Mouse (Mus musculus) lung, embryonic 15.5 days (tissue): ENCODE results near the gene 2310022A10Rik. TPM values are rescaled to one million over a fixed set of nuclear protein-coding genes. Genes with fewer than 3 reads are reported as not detected.

Experiments used
- ATAC-seq: fragments of 200-750 bp; cut with Nextera tagmentation; 2 replicates; pipeline ENCODE4 v1.8.0; 2017; ENCODE audit warnings: moderate number of reproducible peaks, borderline replicate concordance; ENCODE audit not compliant: low FRiP score, low TSS enrichment; ENCODE audit errors: extremely low read depth
- H3K27ac ChIP-seq: fragments of 300-500 bp; sonication (generic); 2 replicates; pipeline ENCODE4 v1.5.1; 2015; ENCODE audit warnings: moderate library complexity, mild to moderate bottlenecking, inconsistent platforms
- H3K27me3 ChIP-seq: fragments of 300-500 bp; sonication (generic); 2 replicates; pipeline ENCODE4 v1.6.1; 2015; ENCODE audit warnings: inconsistent platforms
- H3K36me3 ChIP-seq: fragments of 300-500 bp; sonication (generic); 2 replicates; pipeline ENCODE4 v1.6.1; 2015; ENCODE audit warnings: inconsistent platforms
- H3K4me1 ChIP-seq: fragments of 300-500 bp; sonication (generic); 2 replicates; pipeline ENCODE4 v1.6.1; 2015; ENCODE audit warnings: inconsistent platforms
- H3K4me2 ChIP-seq: fragments of 300-500 bp; sonication (generic); 2 replicates; pipeline ENCODE4 v1.6.1; 2015; ENCODE audit warnings: inconsistent platforms, mild to moderate bottlenecking, moderate library complexity
- H3K4me3 ChIP-seq: fragments of 300-500 bp; sonication (generic); 2 replicates; pipeline ENCODE4 v1.5.1; 2015; ENCODE audit warnings: mild to moderate bottlenecking, inconsistent platforms
- H3K9ac ChIP-seq: fragments of 300-500 bp; sonication (generic); 2 replicates; pipeline ENCODE4 v1.6.1; 2015; ENCODE audit warnings: inconsistent platforms
- H3K9me3 ChIP-seq: fragments of 300-500 bp; sonication (generic); 2 replicates; pipeline ENCODE4 v1.6.1; 2016; ENCODE audit warnings: inconsistent platforms
- WGBS: fragments of 180-500 bp; shearing (Covaris S2); methylation state at CpG from one replicate; pipeline ENCODE4 v1.1.7; 2015; 5-methylcytosine and 5-hydroxymethylcytosine counted together
- polyA plus RNA-seq: library from polyadenylated mRNA; unstranded; fragments of >200 nt; fragmentation: Nextera tagmentation; extraction: Ambion mirVana; gene quantifications from 2 replicates; pipeline ENCODE4 v1.2.1, GENCODE M21; 2015

2310022A10Rik gene
- polyA plus RNA-seq, 1 experiment from 2014 or later, result 24.0 TPM

- H3K4me2 ChIP-seq, result no peak overlapping the region
- H3K4me1 ChIP-seq, result peaks cover 47% of the 10 kb centered on the region
- H3K27ac ChIP-seq, result no peak overlapping the region
These were observed 54.5 kb downstream of the 2310022A10Rik start for GRCm38 (mm10) chr7:27607580-27607979.

DNA sequence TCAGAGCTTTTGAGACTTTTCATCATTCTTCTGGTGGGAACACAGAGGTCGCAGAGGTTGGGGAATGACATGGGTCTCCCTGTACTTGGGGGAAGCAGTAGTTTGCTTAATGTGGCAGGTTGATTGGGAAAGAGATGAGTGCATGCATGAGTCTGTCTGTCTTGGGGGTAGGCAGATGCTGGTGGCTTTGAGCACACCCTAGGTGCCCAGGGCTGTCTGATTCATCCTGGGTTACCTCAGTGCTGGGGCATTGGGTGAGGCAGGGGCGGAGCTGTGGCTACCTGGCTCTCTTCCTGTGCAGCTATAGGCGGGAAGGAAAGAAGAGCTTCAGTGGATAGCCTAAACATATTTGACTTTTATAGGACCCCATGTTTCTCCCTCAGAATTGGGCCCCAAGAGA, 55.1 kb downstream of the 2310022A10Rik start:
- Histone ChIP-seq H3K9ac (no peak overlapping the region), H3K4me2 (no peak overlapping the region), H3K36me3 (peaks cover 21% of the 10 kb centered on the region), H3K9me3 (no peaks in the 10 kb centered on the region), H3K4me1 (peaks cover 42% of the 10 kb centered on the region), H3K27me3 (no peaks in the 10 kb centered on the region), H3K27ac (no peak overlapping the region), H3K4me3 (no peak overlapping the region)
- ATAC-seq, result no peak
- WGBS, result 87% methylated on average over 3 of the region's 3 CpGs

More at GRCm38 (mm10) chr7:27607580-27607979, 54.5 kb downstream of the 2310022A10Rik start:
- Histone ChIP-seq H3K36me3 (peaks cover 21% of the 10 kb centered on the region), H3K9me3 (no peaks in the 10 kb centered on the region), H3K4me3 (no peak overlapping the region), H3K9ac (no peak overlapping the region), H3K27me3 (no peaks in the 10 kb centered on the region)
- whole genome bisulfite sequencing, result 59% methylated on average over 5 of the region's 5 CpGs
- no peak for ATAC-seq

- WGBS, result 95% methylated on average over 4 of the region's 4 CpGs
These were observed 56.3 kb downstream of the 2310022A10Rik start for GRCm38 (mm10) chr7:27609285-27609684.

DNA sequence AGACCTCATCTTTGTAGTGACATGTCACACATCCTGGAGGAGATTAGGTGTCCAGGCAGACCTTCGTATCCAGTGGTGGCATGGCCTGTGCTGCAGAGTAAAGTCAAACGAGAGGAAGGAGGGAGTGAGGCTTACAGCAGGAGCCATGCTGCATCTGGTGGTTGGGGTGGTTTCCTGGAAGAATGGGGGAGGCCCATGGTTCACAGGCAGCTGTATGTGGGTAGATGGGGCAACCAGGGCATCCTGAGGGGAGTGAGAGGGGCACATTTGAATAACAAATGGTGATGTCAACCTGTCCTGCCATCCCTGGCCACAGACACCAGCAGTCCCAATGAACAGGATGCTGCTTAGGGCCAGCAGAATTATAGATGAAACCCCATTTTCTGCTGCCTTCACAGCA, 56.7 kb downstream of the 2310022A10Rik start:
- Histone ChIP-seq H3K27me3 (no peaks in the 10 kb centered on the region), H3K36me3 (peaks cover 21% of the 10 kb centered on the region), H3K4me1 (peaks cover 29% of the 10 kb centered on the region), H3K9me3 (no peaks in the 10 kb centered on the region), H3K4me2 (no peak overlapping the region), H3K4me3 (no peak overlapping the region), H3K27ac (no peak overlapping the region), H3K9ac (no peak overlapping the region)
- no peak for ATAC-seq
- whole genome bisulfite sequencing, result 80% methylated on average over 2 of the region's 2 CpGs

More at GRCm38 (mm10) chr7:27609285-27609684, 56.3 kb downstream of the 2310022A10Rik start:
- peaks cover 34% of the 10 kb centered on the region for H3K4me1 ChIP-seq
- ATAC-seq, result no peak
- no peak overlapping the region for H3K4me3 ChIP-seq
- no peak overlapping the region for H3K4me2 ChIP-seq
- peaks cover 21% of the 10 kb centered on the region for H3K36me3 ChIP-seq
- no peaks in the 10 kb centered on the region for H3K27me3 ChIP-seq
- no peak overlapping the region for H3K27ac ChIP-seq
- H3K9me3 ChIP-seq, result no peaks in the 10 kb centered on the region
- no peak overlapping the region for H3K9ac ChIP-seq

- Histone ChIP-seq H3K9ac (no peak overlapping the region), H3K27me3 (no peaks in the 10 kb centered on the region), H3K27ac (no peak overlapping the region), H3K4me3 (no peak overlapping the region), H3K4me1 (peaks cover 24% of the 10 kb centered on the region), H3K9me3 (no peaks in the 10 kb centered on the region), H3K4me2 (no peak overlapping the region), H3K36me3 (peaks cover 21% of the 10 kb centered on the region)
- no peak for ATAC-seq
- 92% methylated on average over 3 of the region's 3 CpGs for WGBS
These were observed 57.3 kb downstream of the 2310022A10Rik start for GRCm38 (mm10) chr7:27610370-27610769.

- ATAC-seq, result no peak
- 89% methylated on average over 5 of the region's 5 CpGs for WGBS
- H3K27me3 ChIP-seq, result no peaks in the 10 kb centered on the region
- no peak overlapping the region for H3K4me3 ChIP-seq
- no peak overlapping the region for H3K9ac ChIP-seq
- peaks cover 19% of the 10 kb centered on the region for H3K4me1 ChIP-seq
- peaks cover 23% of the 10 kb centered on the region for H3K36me3 ChIP-seq
- H3K9me3 ChIP-seq, result no peaks in the 10 kb centered on the region
- no peak overlapping the region for H3K4me2 ChIP-seq
- H3K27ac ChIP-seq, result no peak overlapping the region
These were observed 57.8 kb downstream of the 2310022A10Rik start for GRCm38 (mm10) chr7:27610871-27611270.

DNA sequence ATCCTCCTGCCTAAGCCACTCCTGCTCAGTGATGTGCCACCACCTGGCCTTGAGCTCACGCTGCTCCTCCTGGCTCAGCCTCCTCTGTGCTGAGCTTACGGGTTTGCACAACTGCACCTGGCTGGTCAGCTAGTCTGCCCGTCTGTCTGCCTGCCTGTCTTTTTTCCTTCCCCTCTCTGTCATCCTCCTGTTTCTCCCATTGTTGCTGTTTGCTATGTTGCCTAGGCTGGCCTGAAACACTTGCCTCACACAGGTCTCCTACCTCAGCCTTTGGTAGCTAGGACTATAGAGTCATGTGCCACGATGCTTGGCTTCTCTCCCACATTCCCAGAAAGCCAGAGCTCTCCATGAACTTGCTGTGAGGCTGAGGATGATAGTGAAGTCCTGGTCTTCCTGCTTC, 59.9 kb downstream of the 2310022A10Rik start:
- 76% methylated on average over 4 of the region's 4 CpGs for WGBS
- no peak for ATAC-seq
- no peaks in the 10 kb centered on the region for H3K4me1 ChIP-seq
- no peak overlapping the region for H3K4me3 ChIP-seq
- no peak overlapping the region for H3K4me2 ChIP-seq
- H3K36me3 ChIP-seq, result peaks cover 44% of the 10 kb centered on the region
- H3K27ac ChIP-seq, result no peak overlapping the region
- no peaks in the 10 kb centered on the region for H3K27me3 ChIP-seq
- no peak overlapping the region for H3K9ac ChIP-seq
- H3K9me3 ChIP-seq, result no peaks in the 10 kb centered on the region

DNA sequence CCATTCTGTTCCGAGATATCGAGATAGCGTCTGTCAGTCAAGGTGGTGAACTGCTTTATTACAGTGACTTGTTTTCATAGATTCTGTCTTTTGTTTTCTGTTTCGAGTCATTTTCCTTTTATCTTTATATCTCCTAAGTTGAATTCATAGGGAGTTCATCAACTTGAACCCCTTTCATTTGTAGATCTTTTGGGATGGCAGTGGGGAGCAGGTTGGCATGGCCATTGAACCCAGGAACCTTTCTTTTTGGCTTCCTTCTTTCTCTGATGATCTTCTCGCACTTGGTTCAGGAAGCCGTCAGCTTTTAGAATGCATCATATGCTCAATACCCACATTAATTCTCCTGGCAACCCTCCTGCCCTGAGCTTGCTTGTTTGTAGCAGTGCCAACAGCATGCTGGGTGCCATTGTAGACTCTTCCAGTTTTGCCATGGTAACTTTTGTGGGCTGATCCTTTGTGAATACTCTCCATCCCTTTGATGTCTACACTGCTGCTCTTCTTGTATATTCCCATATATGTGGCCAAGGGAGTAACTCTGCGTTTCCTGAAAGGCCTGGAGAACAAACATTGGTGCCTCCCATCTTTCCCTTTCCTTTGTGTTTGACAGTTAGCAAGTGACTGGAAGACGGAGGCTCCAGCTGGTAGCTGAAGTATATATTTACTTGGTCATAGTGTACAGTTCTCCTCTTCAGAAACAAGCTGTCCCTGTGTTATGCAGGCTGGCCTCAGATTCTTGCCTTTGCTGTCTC, 60.9 kb downstream of the 2310022A10Rik start:
- ATAC-seq, result no peak

DNA sequence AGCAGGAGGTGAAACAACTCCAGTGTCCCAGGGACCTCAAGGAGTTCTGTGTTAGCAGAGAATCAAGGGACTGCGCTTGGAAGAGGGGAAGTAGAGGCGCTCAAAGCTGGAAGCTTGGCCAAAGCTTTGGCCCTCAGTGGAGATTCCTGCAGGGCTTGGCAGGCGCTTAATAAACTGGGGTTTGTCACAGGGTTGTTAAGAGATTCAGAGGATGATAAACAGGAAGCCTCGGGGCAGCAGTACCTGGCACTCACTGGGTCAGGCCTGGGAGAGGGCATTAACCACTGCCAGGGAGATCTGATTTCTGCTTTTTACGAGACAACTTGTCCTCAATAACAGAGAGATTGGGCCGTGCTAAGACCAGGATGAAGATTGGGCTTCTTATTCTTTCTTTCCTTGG, 68.0 kb downstream of the 2310022A10Rik start:
- no peak overlapping the region for H3K9ac ChIP-seq
- 79% methylated on average over 6 of the region's 6 CpGs for WGBS
- H3K27ac ChIP-seq, result no peak overlapping the region
- ATAC-seq, result no peak
- H3K4me2 ChIP-seq, result no peak overlapping the region
- H3K36me3 ChIP-seq, result peaks cover 75% of the 10 kb centered on the region
- H3K9me3 ChIP-seq, result no peaks in the 10 kb centered on the region
- H3K4me3 ChIP-seq, result no peak overlapping the region
- H3K4me1 ChIP-seq, result no peaks in the 10 kb centered on the region
- no peaks in the 10 kb centered on the region for H3K27me3 ChIP-seq

More for the DNA sequence above, 60.9 kb downstream of the 2310022A10Rik start:
- H3K27ac ChIP-seq, result no peak overlapping the region
- no peaks in the 10 kb centered on the region for H3K27me3 ChIP-seq
- H3K4me1 ChIP-seq, result no peaks in the 10 kb centered on the region
- no peaks in the 10 kb centered on the region for H3K9me3 ChIP-seq
- no peak overlapping the region for H3K4me3 ChIP-seq
- 67% methylated on average over 8 of the region's 8 CpGs for WGBS
- H3K36me3 ChIP-seq, result peaks cover 53% of the 10 kb centered on the region
- H3K9ac ChIP-seq, result no peak overlapping the region
- H3K4me2 ChIP-seq, result no peak overlapping the region

GRCm38 (mm10) chr7:27622234-27622633, 69.2 kb downstream of the 2310022A10Rik start:
- Histone ChIP-seq H3K27me3 (no peaks in the 10 kb centered on the region), H3K4me1 (no peaks in the 10 kb centered on the region), H3K4me3 (no peak overlapping the region), H3K36me3 (peaks cover 69% of the 10 kb centered on the region), H3K27ac (no peak overlapping the region), H3K9ac (no peak overlapping the region), H3K4me2 (no peak overlapping the region), H3K9me3 (no peaks in the 10 kb centered on the region)
- 87% methylated on average over 1 of the region's 1 CpGs for WGBS
- ATAC-seq, result no peak

GRCm38 (mm10) chr7:27624967-27625366, 71.9 kb downstream of the 2310022A10Rik start:
- no peaks in the 10 kb centered on the region for H3K9me3 ChIP-seq
- no peaks in the 10 kb centered on the region for H3K4me1 ChIP-seq
- H3K4me2 ChIP-seq, result no peak overlapping the region
- H3K27me3 ChIP-seq, result no peaks in the 10 kb centered on the region
- H3K4me3 ChIP-seq, result no peak overlapping the region
- ATAC-seq, result no peak
- H3K27ac ChIP-seq, result no peak overlapping the region
- H3K36me3 ChIP-seq, result peaks cover 69% of the 10 kb centered on the region
- no peak overlapping the region for H3K9ac ChIP-seq

DNA sequence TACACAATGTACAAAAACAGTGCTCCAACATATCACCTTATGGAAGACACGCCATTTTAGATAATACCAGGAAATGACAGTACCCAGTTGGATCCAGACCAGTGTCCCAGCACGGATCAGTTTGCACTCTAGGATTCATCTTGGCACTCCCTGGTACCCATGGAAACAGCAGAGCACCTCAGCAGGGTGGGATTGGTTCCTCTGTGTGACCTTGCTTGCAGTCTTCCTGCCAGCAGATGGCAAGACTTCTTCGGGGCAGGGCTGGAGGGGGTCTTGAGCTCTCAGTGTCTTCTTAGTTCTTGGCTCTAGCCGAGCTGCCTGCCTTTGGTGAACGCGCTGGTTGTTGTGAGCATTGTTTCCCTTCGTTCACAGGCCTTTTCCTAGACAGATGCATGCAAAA, 74.7 kb downstream of the 2310022A10Rik start:
- Histone ChIP-seq H3K4me3 (no peak overlapping the region), H3K4me1 (no peaks in the 10 kb centered on the region), H3K9me3 (no peaks in the 10 kb centered on the region), H3K36me3 (peaks cover 61% of the 10 kb centered on the region), H3K9ac (no peak overlapping the region), H3K27me3 (no peaks in the 10 kb centered on the region), H3K27ac (no peak overlapping the region), H3K4me2 (no peak overlapping the region)
- WGBS, result 86% methylated on average over 7 of the region's 7 CpGs
- no peak for ATAC-seq
